Mouse (Mus musculus) lung, adult 2 months (tissue): ENCODE results near the gene Gfra1.

ENCODE experiments used
- CTCF ChIP-seq: fragments of 200-500 bp; IDR thresholded peaks from 2 replicates; pipeline ENCODE4 v1.5.1; 2011; ENCODE audit warnings: mild to moderate bottlenecking, low read length, control low read depth; ENCODE audit not compliant: insufficient read depth
- POLR2A ChIP-seq: fragments of 200-500 bp; IDR thresholded peaks from 2 replicates; pipeline ENCODE4 v1.6.1; 2011; ENCODE audit warnings: low read depth, mild to moderate bottlenecking, control low read depth, low read length, borderline replicate concordance; ENCODE audit errors: extremely low read depth

DNA sequence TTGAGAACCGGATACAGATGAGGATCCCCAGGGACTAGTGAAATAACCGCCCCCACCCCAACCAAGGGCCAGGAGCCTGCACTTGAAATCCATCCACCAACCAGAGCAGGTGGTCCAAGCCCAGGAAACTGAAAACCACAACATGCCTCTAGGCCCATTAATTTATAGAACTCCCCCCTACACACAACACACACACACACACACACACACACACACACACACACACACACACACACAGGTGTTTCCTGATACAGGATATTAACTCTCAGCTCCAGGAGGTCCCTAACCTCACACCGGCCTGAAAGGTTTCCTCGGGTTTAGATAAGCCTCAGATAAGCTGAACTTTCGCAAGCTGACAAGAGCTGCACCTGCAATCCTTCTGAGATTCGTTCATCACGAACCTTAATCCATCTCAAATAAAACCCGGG lies 79.0 kb downstream of the Gfra1 start:
- TF ChIP-seq CTCF, result no peak
- no peak for TF ChIP-seq POLR2A
